Mouse (Mus musculus): ENCODE measurements around the gene Dnal1. TPM values are rescaled to one million over a fixed set of nuclear protein-coding genes. Genes with fewer than 3 reads are reported as not detected.

Gene Dnal1
- polyA plus RNA-seq, 1 experiment = 8.2 TPM

GRCm38 (mm10) chr12:84191770-84192169 lies 77.6 kb downstream of the Dnal1 start:
- no peaks in the 10 kb centered on the region for H3K27me3 ChIP-seq (ENCODE audit: control insufficient read depth, insufficient read depth, low read length)
- peaks cover 15% of the 10 kb centered on the region for H3K4me1 ChIP-seq (ENCODE audit: control insufficient read depth, insufficient read depth, low read length)
- no peak overlapping the region for H3K27ac ChIP-seq (ENCODE audit: control insufficient read depth, insufficient read depth, low read depth, low read length)
- TF ChIP-seq POLR2A (IDR thresholded peaks at IDR 0.05; ENCODE audit: control insufficient read depth, low read depth, low read length) = no peak
- H3K4me3 ChIP-seq (ENCODE audit: control insufficient read depth, low read depth, low read length) = no peak overlapping the region
- no peaks in the 10 kb centered on the region for H3K36me3 ChIP-seq (ENCODE audit: control insufficient read depth, insufficient read depth, low read length)

- Histone ChIP-seq H3K4me1 (ENCODE audit: control insufficient read depth, insufficient read depth, low read length) (peaks cover 15% of the 10 kb centered on the region), H3K27me3 (ENCODE audit: control insufficient read depth, insufficient read depth, low read length) (no peaks in the 10 kb centered on the region), H3K36me3 (ENCODE audit: control insufficient read depth, insufficient read depth, low read length) (no peaks in the 10 kb centered on the region), H3K4me3 (ENCODE audit: control insufficient read depth, low read depth, low read length) (peak overlapping the region; percentile 75), H3K27ac (ENCODE audit: control insufficient read depth, insufficient read depth, low read depth, low read length) (no peak overlapping the region)
- no peak for TF ChIP-seq CTCF (IDR thresholded peaks at IDR 0.05; ENCODE audit: control insufficient read depth, insufficient read depth, insufficient replicate concordance, low read depth, low read length)
These were observed 78.1 kb downstream of the Dnal1 start for GRCm38 (mm10) chr12:84192280-84192679.

GRCm38 (mm10) chr12:84192741-84193641 lies 78.8 kb downstream of the Dnal1 start:
- TF ChIP-seq CTCF (IDR thresholded peaks at IDR 0.05; ENCODE audit: control insufficient read depth, insufficient read depth, insufficient replicate concordance, low read depth, low read length) (no peak), POLR2A (IDR thresholded peaks at IDR 0.05; ENCODE audit: control insufficient read depth, low read depth, low read length) (no peak)
- Histone ChIP-seq H3K4me3 (ENCODE audit: control insufficient read depth, low read depth, low read length) (peak overlapping the region; percentile 75), H3K27me3 (ENCODE audit: control insufficient read depth, insufficient read depth, low read length) (no peaks in the 10 kb centered on the region), H3K4me1 (ENCODE audit: control insufficient read depth, insufficient read depth, low read length) (peaks cover 15% of the 10 kb centered on the region), H3K36me3 (ENCODE audit: control insufficient read depth, insufficient read depth, low read length) (no peaks in the 10 kb centered on the region), H3K27ac (ENCODE audit: control insufficient read depth, insufficient read depth, low read depth, low read length) (peak overlapping the region; percentile 69)

- peak overlapping the region; percentile 69 for H3K27ac ChIP-seq (ENCODE audit: control insufficient read depth, insufficient read depth, low read depth, low read length)
- H3K4me1 ChIP-seq (ENCODE audit: control insufficient read depth, insufficient read depth, low read length) = peaks cover 15% of the 10 kb centered on the region
- no peaks in the 10 kb centered on the region for H3K36me3 ChIP-seq (ENCODE audit: control insufficient read depth, insufficient read depth, low read length)
- peak overlapping the region; percentile 75 for H3K4me3 ChIP-seq (ENCODE audit: control insufficient read depth, low read depth, low read length)
- TF ChIP-seq CTCF (IDR thresholded peaks at IDR 0.05; ENCODE audit: control insufficient read depth, insufficient read depth, insufficient replicate concordance, low read depth, low read length) (no peak), POLR2A (IDR thresholded peaks at IDR 0.05; ENCODE audit: control insufficient read depth, low read depth, low read length) (0 out of 2 replicates have a peak, but pooled peaks have one; percentile 14)
- H3K27me3 ChIP-seq (ENCODE audit: control insufficient read depth, insufficient read depth, low read length) = no peaks in the 10 kb centered on the region
These were observed 79.7 kb downstream of the Dnal1 start for GRCm38 (mm10) chr12:84193642-84194399.

GRCm38 (mm10) chr12:84194400-84195109 lies 80.4 kb downstream of the Dnal1 start:
- peaks cover 15% of the 10 kb centered on the region for H3K4me1 ChIP-seq (ENCODE audit: control insufficient read depth, insufficient read depth, low read length)
- H3K27ac ChIP-seq (ENCODE audit: control insufficient read depth, insufficient read depth, low read depth, low read length) = no peak overlapping the region
- H3K36me3 ChIP-seq (ENCODE audit: control insufficient read depth, insufficient read depth, low read length) = no peaks in the 10 kb centered on the region
- no peak overlapping the region for H3K4me3 ChIP-seq (ENCODE audit: control insufficient read depth, low read depth, low read length)
- no peak for TF ChIP-seq CTCF (IDR thresholded peaks at IDR 0.05; ENCODE audit: control insufficient read depth, insufficient read depth, insufficient replicate concordance, low read depth, low read length)
- TF ChIP-seq POLR2A (IDR thresholded peaks at IDR 0.05; ENCODE audit: control insufficient read depth, low read depth, low read length) = no peak
- H3K27me3 ChIP-seq (ENCODE audit: control insufficient read depth, insufficient read depth, low read length) = no peaks in the 10 kb centered on the region

- H3K27me3 ChIP-seq (ENCODE audit: control insufficient read depth, insufficient read depth, low read length) = no peaks in the 10 kb centered on the region
- H3K27ac ChIP-seq (ENCODE audit: control insufficient read depth, insufficient read depth, low read depth, low read length) = no peak overlapping the region
- no peak for TF ChIP-seq POLR2A (IDR thresholded peaks at IDR 0.05; ENCODE audit: control insufficient read depth, low read depth, low read length)
- no peak for TF ChIP-seq CTCF (IDR thresholded peaks at IDR 0.05; ENCODE audit: control insufficient read depth, insufficient read depth, insufficient replicate concordance, low read depth, low read length)
- no peak overlapping the region for H3K4me3 ChIP-seq (ENCODE audit: control insufficient read depth, low read depth, low read length)
- H3K4me1 ChIP-seq (ENCODE audit: control insufficient read depth, insufficient read depth, low read length) = peaks cover 15% of the 10 kb centered on the region
- no peaks in the 10 kb centered on the region for H3K36me3 ChIP-seq (ENCODE audit: control insufficient read depth, insufficient read depth, low read length)
These were observed 81.0 kb downstream of the Dnal1 start for GRCm38 (mm10) chr12:84195195-84195594.

Other genes starting within 250 kb of the Dnal1 start
- 24.5 and 25.8 TPM in 2 replicates for gene Numb, start 192.4 kb upstream of the Dnal1 start, polyA plus RNA-seq (2012; rRNA removed)
- 2.4 and 2.9 TPM in 2 replicates for gene Riox1, start 163.8 kb upstream of the Dnal1 start, polyA plus RNA-seq (2012; rRNA removed)
- 33.7 and 40.7 TPM in 2 replicates for gene Heatr4, start 129.5 kb upstream of the Dnal1 start, polyA plus RNA-seq (2012; rRNA removed)
- 0.94 and 1.6 TPM in 2 replicates for gene Acot2, start 126.5 kb upstream of the Dnal1 start, polyA plus RNA-seq (2012; rRNA removed)
- 0.73 and 1.8 TPM in 2 replicates for gene Acot1, start 104.9 kb upstream of the Dnal1 start, polyA plus RNA-seq (2012; rRNA removed)
- 0.02 and 0.11 TPM in 2 replicates for gene Acot4, start 76.0 kb upstream of the Dnal1 start, polyA plus RNA-seq (2012; rRNA removed)
- gene Gm49366, start 75.4 kb upstream of the Dnal1 start, polyA plus RNA-seq (2012; rRNA removed) = not detected in 2 replicates
- not detected in 2 replicates for gene Acot3, start 62.2 kb upstream of the Dnal1 start, polyA plus RNA-seq (2012; rRNA removed)
- gene Acot5, start 45.0 kb upstream of the Dnal1 start, polyA plus RNA-seq (2012; rRNA removed) = not detected in 2 replicates
- 0.41 and 0.47 TPM in 2 replicates for gene Acot6, start 13.7 kb upstream of the Dnal1 start, polyA plus RNA-seq (2012; rRNA removed)
- 20.5 and 23.3 TPM in 2 replicates for gene Pnma1, start 34.1 kb downstream of the Dnal1 start, polyA plus RNA-seq (2012; rRNA removed)
- 0.77 and 0.99 TPM in 2 replicates for gene Elmsan1, start 104.5 kb downstream of the Dnal1 start, polyA plus RNA-seq (2012; rRNA removed)
- 8.6 and 11.9 TPM in 2 replicates for gene Ptgr2, start 170.9 kb downstream of the Dnal1 start, polyA plus RNA-seq (2012; rRNA removed)
- gene Zfp410, start 202.5 kb downstream of the Dnal1 start, polyA plus RNA-seq (2012; rRNA removed) = 12.8 and 15.6 TPM in 2 replicates
- 41.7 and 41.8 TPM in 2 replicates for gene Coq6, start 247.3 kb downstream of the Dnal1 start, polyA plus RNA-seq (2012; rRNA removed)
- 9.4 TPM in 2 replicates for gene Fam161b, start 247.5 kb downstream of the Dnal1 start, polyA plus RNA-seq (2012; rRNA removed)